Mouse (Mus musculus) midbrain, embryonic 16.5 days (tissue): ENCODE data around the gene Gm10318. TPM values are rescaled to one million over a fixed set of nuclear protein-coding genes. Genes with fewer than 3 reads are reported as not detected.

Experiments
- ATAC-seq: fragments of 200-750 bp; cut with Nextera tagmentation; 2 replicates; pipeline ENCODE4 v1.8.0; 2017; ENCODE audit warnings: moderate TSS enrichment
- H3K27ac ChIP-seq: fragments of 300-500 bp; sonication (generic); 2 replicates; pipeline ENCODE4 v1.5.1; 2014; ENCODE audit warnings: mild to moderate bottlenecking, low read length, mixed read lengths
- H3K27me3 ChIP-seq: fragments of 300-500 bp; sonication (generic); 2 replicates; pipeline ENCODE4 v1.6.1; 2014; ENCODE audit warnings: low read depth, low read length, mixed read lengths; ENCODE audit not compliant: control insufficient read depth, insufficient read depth
- H3K36me3 ChIP-seq: fragments of 300-500 bp; sonication (generic); 2 replicates; pipeline ENCODE4 v1.6.1; 2014; ENCODE audit warnings: mild to moderate bottlenecking, low read length, moderate library complexity, mixed read lengths; ENCODE audit not compliant: control insufficient read depth, insufficient read depth
- H3K4me1 ChIP-seq: fragments of 300-500 bp; sonication (generic); 2 replicates; pipeline ENCODE4 v1.6.1; 2014; ENCODE audit warnings: mild to moderate bottlenecking, low read length, mixed read lengths; ENCODE audit not compliant: control insufficient read depth, insufficient read depth
- H3K4me2 ChIP-seq: fragments of 300-500 bp; sonication (generic); 2 replicates; pipeline ENCODE4 v1.6.1; 2014; ENCODE audit warnings: mild to moderate bottlenecking, low read length, mixed read lengths
- H3K4me3 ChIP-seq: fragments of 300-500 bp; sonication (generic); 2 replicates; pipeline ENCODE4 v1.5.1; 2014; ENCODE audit warnings: low read depth, mild to moderate bottlenecking, low read length, moderate library complexity, mixed read lengths
- H3K9ac ChIP-seq: fragments of 300-500 bp; sonication (generic); 2 replicates; pipeline ENCODE4 v1.6.1; 2014; ENCODE audit warnings: low read depth, low read length, mixed read lengths
- H3K9me3 ChIP-seq: fragments of 300-500 bp; sonication (generic); replicated peaks from 2 replicates; pipeline ENCODE4 v1.6.1; 2014; ENCODE audit warnings: mild to moderate bottlenecking, low read length, mixed read lengths; ENCODE audit not compliant: control insufficient read depth, poor library complexity, severe bottlenecking
- WGBS: fragments of 180-500 bp; shearing (Covaris S2); extraction: QIAGEN DNeasy Blood & Tissue Kit; methylation state at CpG from one replicate; pipeline ENCODE4 v1.1.7; 2014; 5-methylcytosine and 5-hydroxymethylcytosine counted together
- polyA plus RNA-seq: library from polyadenylated mRNA; unstranded; fragments of >200 nt; fragmentation: Nextera tagmentation; extraction: Ambion mirVana; gene quantifications from 2 replicates; pipeline ENCODE4 v1.2.1, GENCODE M21; 2015

Gene Gm10318
- polyA plus RNA-seq, 1 experiment from 2014 or later: not detected

DNA sequence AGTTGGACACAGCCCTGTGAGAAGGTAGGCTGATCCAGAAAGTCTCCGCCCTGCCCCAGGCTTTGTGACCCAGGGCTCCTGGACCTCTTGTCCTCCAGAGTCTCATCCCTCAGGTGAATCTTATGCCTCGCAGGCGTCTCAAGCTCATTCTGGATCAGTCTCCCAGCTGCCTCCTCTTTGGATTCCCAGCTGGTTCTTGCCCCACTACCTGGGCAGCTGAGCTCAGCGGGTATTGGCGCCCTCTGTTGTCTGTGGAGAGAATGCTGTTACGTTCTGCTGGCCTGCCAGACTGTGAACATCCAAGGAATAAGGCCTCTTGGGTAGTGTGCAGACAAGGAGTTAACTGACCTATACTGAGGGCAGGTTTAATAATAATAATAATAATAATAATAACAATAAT, 26.3 kb downstream of the Gm10318 start:
- H3K4me3 ChIP-seq: no peak overlapping the region
- WGBS: 56% methylated on average over 6 of the region's 6 CpGs

GRCm38 (mm10) chr10:77880305-77880704, 27.6 kb downstream of the Gm10318 start:
- Histone ChIP-seq H3K36me3 (no peaks in the 10 kb centered on the region), H3K4me3 (no peak overlapping the region), H3K4me1 (no peaks in the 10 kb centered on the region), H3K4me2 (no peak overlapping the region), H3K9me3 (no peaks in the 10 kb centered on the region), H3K9ac (no peak overlapping the region), H3K27ac (no peak overlapping the region), H3K27me3 (no peaks in the 10 kb centered on the region)
- no peak for ATAC-seq
- WGBS: 80% methylated on average over 3 of the region's 3 CpGs

More for the DNA sequence above, 26.3 kb downstream of the Gm10318 start:
- no peak overlapping the region for H3K9ac ChIP-seq
- no peaks in the 10 kb centered on the region for H3K4me1 ChIP-seq
- H3K27ac ChIP-seq: no peak overlapping the region
- H3K27me3 ChIP-seq: no peaks in the 10 kb centered on the region
- no peaks in the 10 kb centered on the region for H3K9me3 ChIP-seq
- H3K36me3 ChIP-seq: no peaks in the 10 kb centered on the region
- ATAC-seq: no peak
- H3K4me2 ChIP-seq: no peak overlapping the region

DNA sequence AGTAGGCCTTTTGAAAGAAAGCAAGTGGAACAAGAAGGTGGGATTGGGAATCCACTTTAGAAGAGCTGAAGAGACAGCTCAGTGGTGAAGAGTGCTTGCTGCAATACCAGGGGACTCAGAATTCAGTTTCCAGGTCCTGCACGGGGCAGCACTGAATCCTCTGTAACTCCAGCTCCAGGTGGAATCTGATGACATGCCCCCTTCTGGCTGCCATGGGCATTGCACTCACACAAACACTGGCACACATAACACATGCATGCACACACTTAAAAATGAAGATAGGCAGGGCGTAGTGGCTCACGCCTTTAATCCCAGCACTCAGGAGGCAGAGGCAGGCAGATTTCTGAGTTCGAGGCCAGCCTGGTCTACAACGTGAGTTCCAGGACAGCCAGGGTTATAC, 29.9 kb downstream of the Gm10318 start:
- Histone ChIP-seq H3K27ac (no peak overlapping the region), H3K4me3 (no peak overlapping the region), H3K4me2 (no peak overlapping the region), H3K9me3 (no peaks in the 10 kb centered on the region), H3K4me1 (no peaks in the 10 kb centered on the region), H3K36me3 (no peaks in the 10 kb centered on the region), H3K27me3 (no peaks in the 10 kb centered on the region), H3K9ac (no peak overlapping the region)
- 86% methylated on average over 5 of the region's 5 CpGs for WGBS
- no peak for ATAC-seq

- WGBS: 54% methylated on average over 12 of the region's 12 CpGs
- Histone ChIP-seq H3K27ac (no peak overlapping the region), H3K9me3 (peaks cover 5% of the 10 kb centered on the region; the same call in 1 of the 2 replicates), H3K4me1 (no peaks in the 10 kb centered on the region), H3K4me3 (no peak overlapping the region), H3K36me3 (no peaks in the 10 kb centered on the region), H3K4me2 (no peak overlapping the region), H3K27me3 (no peaks in the 10 kb centered on the region), H3K9ac (no peak overlapping the region)
- ATAC-seq: no peak
Measured at GRCm38 (mm10) chr10:77886007-77886747, 33.5 kb downstream of the Gm10318 start.

GRCm38 (mm10) chr10:77890987-77891565, 38.4 kb downstream of the Gm10318 start:
- H3K4me3 ChIP-seq: no peak overlapping the region
- H3K4me1 ChIP-seq: peaks cover 3% of the 10 kb centered on the region; the same call in 1 of the 2 replicates
- no peak overlapping the region for H3K27ac ChIP-seq
- 91% methylated on average over 8 of the region's 8 CpGs for WGBS
- H3K9me3 ChIP-seq: peaks cover 5% of the 10 kb centered on the region; the same call in 1 of the 2 replicates
- no peak overlapping the region for H3K4me2 ChIP-seq
- H3K36me3 ChIP-seq: no peaks in the 10 kb centered on the region
- ATAC-seq: no peak
- no peaks in the 10 kb centered on the region for H3K27me3 ChIP-seq
- no peak overlapping the region for H3K9ac ChIP-seq

DNA sequence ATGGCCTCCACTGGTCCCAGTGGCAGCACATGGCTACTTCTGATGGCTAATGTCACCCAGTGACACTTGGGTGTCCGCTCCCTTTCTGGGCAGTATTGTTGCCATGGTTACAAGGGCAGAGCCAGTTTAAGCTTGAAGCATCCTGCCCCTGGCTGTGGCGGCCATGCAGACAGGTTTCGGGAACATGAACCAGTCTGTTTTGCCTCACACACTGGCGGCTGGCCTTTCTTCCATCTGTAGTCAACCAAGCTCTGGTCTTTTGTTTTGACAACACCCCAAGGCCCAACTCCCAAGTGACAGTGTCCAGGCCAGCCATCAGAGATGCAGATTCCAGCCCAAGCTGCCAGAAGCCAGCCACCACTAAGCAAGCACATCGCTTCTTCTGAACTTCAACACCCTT, 42.9 kb downstream of the Gm10318 start:
- peak overlapping the region; percentile 42 for H3K27ac ChIP-seq
- H3K9ac ChIP-seq: no peak overlapping the region
- no peak overlapping the region for H3K4me3 ChIP-seq
- H3K36me3 ChIP-seq: peaks cover 4% of the 10 kb centered on the region; the same call in 1 of the 2 replicates
- H3K4me2 ChIP-seq: no peak overlapping the region
- no peaks in the 10 kb centered on the region for H3K9me3 ChIP-seq
- no peaks in the 10 kb centered on the region for H3K27me3 ChIP-seq
- ATAC-seq: no peak; the same call in 1 of the 2 replicates
- peaks cover 15% of the 10 kb centered on the region for H3K4me1 ChIP-seq
- WGBS: 43% methylated on average over 5 of the region's 5 CpGs

DNA sequence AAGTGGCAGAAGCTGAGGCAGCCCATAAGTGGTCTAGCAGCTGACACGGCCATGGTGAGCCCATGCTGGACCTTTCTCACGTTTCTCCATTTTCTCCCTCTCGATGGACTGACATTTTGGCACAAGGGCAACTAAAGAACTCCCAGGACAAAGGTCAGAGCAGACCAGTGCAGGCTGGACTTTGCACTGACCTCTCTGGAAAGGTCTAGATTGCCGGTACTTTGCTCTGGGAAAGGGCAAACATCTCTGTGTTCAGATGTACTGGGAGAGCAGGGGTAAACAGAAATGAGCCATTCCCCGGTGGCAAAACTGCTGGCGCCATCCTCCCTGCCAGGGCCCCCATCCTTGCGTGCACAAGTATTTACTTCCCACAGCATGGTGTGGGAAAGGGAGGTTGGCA, 47.5 kb downstream of the Gm10318 start:
- Histone ChIP-seq H3K4me3 (no peak overlapping the region), H3K4me1 (peaks cover 24% of the 10 kb centered on the region), H3K9me3 (no peaks in the 10 kb centered on the region), H3K4me2 (no peak overlapping the region; the same call in 1 of the 2 replicates), H3K27ac (no peak overlapping the region), H3K27me3 (no peaks in the 10 kb centered on the region), H3K9ac (no peak overlapping the region), H3K36me3 (peaks cover 6% of the 10 kb centered on the region; the same call in 1 of the 2 replicates)
- 67% methylated on average over 7 of the region's 7 CpGs for WGBS
- no peak for ATAC-seq

- H3K9ac ChIP-seq: peak overlapping the region; percentile 86
- H3K4me1 ChIP-seq: peaks cover 21% of the 10 kb centered on the region
- peak overlapping the region; percentile 73 for H3K4me3 ChIP-seq
- WGBS: 85% methylated on average over 27 of the region's 27 CpGs
- ATAC-seq: no peak
- H3K27ac ChIP-seq: no peak overlapping the region; the same call in 1 of the 2 replicates
- no peaks in the 10 kb centered on the region for H3K9me3 ChIP-seq
- peak overlapping the region; percentile 74 for H3K4me2 ChIP-seq
- peaks cover 6% of the 10 kb centered on the region; the same call in 1 of the 2 replicates for H3K36me3 ChIP-seq
- H3K27me3 ChIP-seq: no peaks in the 10 kb centered on the region
Measured at GRCm38 (mm10) chr10:77900903-77901818, 48.5 kb downstream of the Gm10318 start.
